Mouse (Mus musculus) lung, embryonic 14.5 days (tissue): ENCODE measurements at regions not wholly inside any gene's neighbourhood (a gene's known extent, or its start where the extent isn't known, plus 50 kb on each side); places are given as distances from the start of the nearest gene placed in this dataset.

Experiments
- ATAC-seq: fragments of 200-750 bp; cut with Nextera tagmentation; 2 replicates; pipeline ENCODE4 v1.8.0; 2017; ENCODE audit warnings: mild to moderate bottlenecking, moderate TSS enrichment, moderate library complexity; ENCODE audit not compliant: insufficient read depth
- DNase-seq: peaks from one replicate; pipeline ENCODE4 v3.0.0-alpha.2; 2015
- H3K27ac ChIP-seq: fragments of 300-500 bp; sonication (generic); 2 replicates; pipeline ENCODE4 v1.5.1; 2014; ENCODE audit warnings: low read depth, mild to moderate bottlenecking, moderate library complexity
- H3K27me3 ChIP-seq: fragments of 300-500 bp; sonication (generic); 2 replicates; pipeline ENCODE4 v1.6.1; 2014; ENCODE audit warnings: low read length, control low read depth; ENCODE audit not compliant: insufficient read depth
- H3K36me3 ChIP-seq: fragments of 300-500 bp; sonication (generic); 2 replicates; pipeline ENCODE4 v1.6.1; 2014; ENCODE audit warnings: control low read depth; ENCODE audit not compliant: insufficient read depth
- H3K4me1 ChIP-seq: fragments of 300-500 bp; sonication (generic); 2 replicates; pipeline ENCODE4 v1.6.1; 2014; ENCODE audit warnings: antibody characterized with exemption, control low read depth; ENCODE audit not compliant: insufficient read depth
- H3K4me2 ChIP-seq: fragments of 300-500 bp; sonication (generic); 2 replicates; pipeline ENCODE4 v1.6.1; 2014; ENCODE audit warnings: mild to moderate bottlenecking
- H3K4me3 ChIP-seq: fragments of 300-500 bp; sonication (generic); 2 replicates; pipeline ENCODE4 v1.5.1; 2014; ENCODE audit warnings: low read depth, low read length
- H3K9ac ChIP-seq: fragments of 300-500 bp; sonication (generic); 2 replicates; pipeline ENCODE4 v1.6.1; 2014
- H3K9me3 ChIP-seq: fragments of 300-500 bp; sonication (generic); 2 replicates; pipeline ENCODE4 v1.6.1; 2016; ENCODE audit warnings: low read depth, low read length, control low read depth
- CTCF ChIP-seq: IDR thresholded peaks from 2 replicates; pipeline ENCODE4 v1.5.1; 2016; ENCODE audit warnings: antibody characterized with exemption, low read depth
- WGBS: fragments of 180-500 bp; shearing (Covaris S2); extraction: QIAGEN DNeasy Blood & Tissue Kit; methylation state at CpG from one replicate; pipeline ENCODE4 v1.1.7; 2014; 5-methylcytosine and 5-hydroxymethylcytosine counted together

GRCm38 (mm10) chr7:69490566-69491466 lies 741.8 kb upstream of the Arrdc4 start:
- 33% methylated on average over 16 of the region's 16 CpGs for WGBS
- Histone ChIP-seq H3K9me3 (no peaks in the 10 kb centered on the region), H3K4me3 (no peak overlapping the region), H3K4me2 (peak overlapping the region; percentile 8; the same call in 1 of the 2 replicates), H3K4me1 (no peaks in the 10 kb centered on the region; the same call in 1 of the 2 replicates), H3K9ac (no peak overlapping the region), H3K27me3 (no peaks in the 10 kb centered on the region), H3K36me3 (no peaks in the 10 kb centered on the region), H3K27ac (no peak overlapping the region)
- TF ChIP-seq CTCF = peak; percentile 95
- DNase-seq (peak; percentile 93), ATAC-seq (peak; percentile 84)

- Histone ChIP-seq H3K27me3 (no peaks in the 10 kb centered on the region), H3K9ac (no peak overlapping the region), H3K9me3 (no peaks in the 10 kb centered on the region), H3K4me1 (no peaks in the 10 kb centered on the region; the same call in 1 of the 2 replicates), H3K27ac (no peak overlapping the region), H3K4me2 (no peak overlapping the region), H3K4me3 (no peak overlapping the region), H3K36me3 (no peaks in the 10 kb centered on the region)
- WGBS = 49% methylated on average over 6 of the region's 6 CpGs
- no peak for TF ChIP-seq CTCF
- no peak for DNase-seq
- no peak for ATAC-seq
Measured at GRCm38 (mm10) chr7:69488630-69489029, 739.6 kb upstream of the Arrdc4 start.

GRCm38 (mm10) chr7:69487111-69487510 lies 738.1 kb upstream of the Arrdc4 start:
- Histone ChIP-seq H3K27me3 (no peaks in the 10 kb centered on the region), H3K4me1 (no peaks in the 10 kb centered on the region), H3K4me3 (no peak overlapping the region), H3K9me3 (no peaks in the 10 kb centered on the region), H3K27ac (no peak overlapping the region), H3K36me3 (no peaks in the 10 kb centered on the region), H3K9ac (no peak overlapping the region), H3K4me2 (no peak overlapping the region)
- peak; percentile 45; the same call in 1 of the 2 replicates for ATAC-seq
- no peak for TF ChIP-seq CTCF
- DNase-seq = peak; percentile 83
- 12% methylated on average over 3 of the region's 3 CpGs for WGBS

- H3K9ac ChIP-seq = no peak overlapping the region
- H3K27ac ChIP-seq = 0 out of 2 replicates have a peak overlapping the region, but pooled peaks have one; percentile 6
- ATAC-seq = peak; percentile 68; the same call in 1 of the 2 replicates
- H3K36me3 ChIP-seq = no peaks in the 10 kb centered on the region
- H3K4me2 ChIP-seq = 0 out of 2 replicates have a peak overlapping the region, but pooled peaks have one; percentile 18
- H3K27me3 ChIP-seq = no peaks in the 10 kb centered on the region
- whole genome bisulfite sequencing = 45% methylated on average over 4 of the region's 4 CpGs
- no peak for TF ChIP-seq CTCF
- H3K9me3 ChIP-seq = no peaks in the 10 kb centered on the region
- no peak overlapping the region for H3K4me3 ChIP-seq
- H3K4me1 ChIP-seq = no peaks in the 10 kb centered on the region
- peak; percentile 65 for DNase-seq
Measured at GRCm38 (mm10) chr7:69484552-69484951, 735.5 kb upstream of the Arrdc4 start.
